Mouse (Mus musculus) urinary bladder, postnatal 10 days (tissue): ENCODE data around the gene Tspan15.

Source experiments
- DNase-seq: peaks from one replicate; pipeline ENCODE4 v3.0.0; 2022; ENCODE audit warnings: low spot score

The Tspan15 gene

DNA sequence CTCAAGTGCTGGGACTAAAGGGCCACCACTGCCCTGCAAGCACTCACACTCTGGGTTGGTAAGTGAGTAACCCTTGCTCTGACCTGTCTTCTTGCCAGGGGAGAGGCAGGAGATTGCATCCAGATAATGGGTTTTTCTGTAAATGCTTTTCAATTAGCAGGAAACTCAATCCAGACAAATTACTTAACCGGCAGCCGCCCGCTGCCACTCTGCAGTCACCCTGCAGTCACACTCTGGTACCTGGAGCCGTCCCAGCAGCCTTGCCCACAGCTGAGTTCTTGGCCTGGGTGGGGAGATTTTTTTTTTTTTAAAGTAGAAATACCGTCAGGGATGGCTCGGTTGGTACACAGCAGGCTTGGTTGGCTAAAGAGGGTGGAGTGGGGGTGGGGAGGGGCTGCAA, 2.9 kb downstream of the Tspan15 start:
- no peak for DNase-seq

- DNase-seq, result no peak
Observed at GRCm38 (mm10) chr10:62225839-62226238, 5.2 kb downstream of the Tspan15 start.

- DNase-seq, result no peak
Observed at GRCm38 (mm10) chr10:62224231-62224630, 6.8 kb downstream of the Tspan15 start.

DNA sequence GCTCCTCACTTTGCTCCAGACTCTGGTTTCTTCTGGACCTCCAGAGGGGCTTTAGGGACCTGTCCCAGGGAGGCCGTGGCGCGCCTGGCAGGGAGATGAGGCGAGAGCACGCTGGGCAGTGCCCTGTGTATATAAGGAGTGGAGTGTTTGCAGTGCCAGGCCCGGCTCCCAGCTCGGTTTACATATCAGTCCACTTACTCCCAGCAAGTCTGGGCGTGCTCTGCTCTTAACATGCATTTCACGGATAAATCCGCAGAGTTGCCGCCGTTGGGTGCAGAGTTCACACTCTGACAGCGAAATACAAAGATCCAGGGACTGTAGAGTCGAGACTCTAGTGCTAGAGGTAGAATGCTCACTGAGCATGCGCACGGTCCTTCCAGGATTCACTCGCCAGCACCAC, 8.3 kb downstream of the Tspan15 start:
- DNase-seq, result no peak

- no peak for DNase-seq
Observed at GRCm38 (mm10) chr10:62221647-62222046, 9.4 kb downstream of the Tspan15 start.

GRCm38 (mm10) chr10:62220732-62221514, 10.1 kb downstream of the Tspan15 start:
- DNase-seq, result no peak

GRCm38 (mm10) chr10:62218789-62219172, 12.3 kb downstream of the Tspan15 start:
- DNase-seq, result no peak

GRCm38 (mm10) chr10:62218044-62218788, 12.8 kb downstream of the Tspan15 start:
- DNase-seq, result no peak

- no peak for DNase-seq
Observed at GRCm38 (mm10) chr10:62217196-62217595, 13.9 kb downstream of the Tspan15 start.

DNA sequence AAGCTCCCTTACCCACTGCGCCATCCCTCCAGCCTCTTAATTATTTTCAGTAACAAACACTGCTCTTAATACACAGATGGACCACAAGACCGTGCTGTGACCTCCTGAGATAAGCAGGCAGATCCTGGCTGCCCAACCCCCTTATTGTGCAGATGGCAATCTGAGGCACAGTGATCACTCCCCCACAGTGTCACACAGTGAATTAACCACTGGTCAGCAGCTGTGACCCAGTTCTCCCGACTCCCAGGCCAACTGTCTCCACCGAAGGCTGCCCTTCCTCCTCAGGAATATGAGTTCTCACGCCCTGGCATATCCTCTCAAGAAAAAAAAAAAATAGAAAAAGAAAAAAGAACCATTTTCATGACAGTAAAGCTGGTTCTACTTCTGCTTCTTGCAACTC, 14.5 kb downstream of the Tspan15 start:
- DNase-seq, result no peak

DNA sequence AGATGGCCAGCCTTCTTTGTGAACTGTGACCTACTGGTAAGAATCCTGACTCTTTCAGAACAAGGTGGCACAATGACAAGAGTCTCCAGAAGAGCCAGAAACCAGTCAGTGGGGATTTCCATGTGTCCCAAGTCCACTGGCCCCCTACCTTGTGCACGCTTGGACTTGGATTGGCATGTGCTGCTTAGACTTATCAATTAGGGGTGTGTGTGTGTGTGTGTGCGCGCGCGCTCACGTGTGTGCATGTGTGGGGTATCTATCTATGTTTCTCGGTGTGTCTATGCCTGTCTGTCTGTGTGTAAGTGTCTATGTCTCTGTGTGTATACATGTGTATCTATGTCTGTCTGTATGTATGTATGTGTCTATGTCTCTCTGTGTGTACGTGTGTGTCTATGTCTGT, 15.4 kb downstream of the Tspan15 start:
- DNase-seq, result no peak

- DNase-seq, result no peak
Observed at GRCm38 (mm10) chr10:62215169-62215616, 15.9 kb downstream of the Tspan15 start.

DNA sequence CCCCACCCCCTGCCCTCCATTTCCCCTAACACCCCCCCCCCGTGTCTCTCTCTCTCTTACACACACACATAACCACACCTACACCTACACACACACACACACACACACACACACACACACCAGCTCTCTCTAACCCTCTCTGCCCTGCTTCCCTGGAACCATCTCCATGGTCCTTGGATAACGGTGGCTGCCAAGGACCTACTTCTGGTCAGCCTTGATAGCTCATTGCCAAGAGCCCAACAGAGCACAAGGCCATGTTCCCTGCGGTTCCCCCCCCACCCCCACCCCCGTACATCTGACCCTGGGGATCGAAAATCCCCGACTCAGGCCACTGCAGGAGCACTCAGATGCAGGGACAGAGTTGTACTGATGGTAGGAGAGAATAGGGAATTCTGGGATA, 19.7 kb downstream of the Tspan15 start:
- no peak for DNase-seq

- no peak for DNase-seq
Observed at GRCm38 (mm10) chr10:62208241-62208896, 22.7 kb downstream of the Tspan15 start.

DNA sequence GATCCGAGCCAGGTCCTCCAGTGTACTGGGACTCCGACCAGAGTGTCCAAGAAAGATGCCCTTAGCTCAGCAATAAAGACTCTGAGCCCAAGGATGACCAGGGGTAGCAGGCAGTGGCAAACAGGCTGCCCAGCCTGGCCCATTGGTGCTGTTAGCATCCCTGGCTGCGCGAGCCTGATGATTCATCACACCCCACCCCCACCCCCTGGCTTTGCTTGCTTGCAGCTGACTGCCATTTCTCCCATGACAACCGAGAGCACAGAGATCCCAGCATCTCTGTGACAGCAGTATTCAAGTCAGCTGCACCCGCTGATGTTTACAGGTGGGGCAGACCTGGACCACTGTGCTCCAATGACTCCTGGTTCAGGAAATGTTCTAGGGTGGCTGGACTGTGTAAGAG, 28.5 kb downstream of the Tspan15 start:
- no peak for DNase-seq

GRCm38 (mm10) chr10:62198891-62199290, 32.2 kb downstream of the Tspan15 start:
- no peak for DNase-seq

- no peak for DNase-seq
Observed at GRCm38 (mm10) chr10:62197403-62197802, 33.6 kb downstream of the Tspan15 start.

DNA sequence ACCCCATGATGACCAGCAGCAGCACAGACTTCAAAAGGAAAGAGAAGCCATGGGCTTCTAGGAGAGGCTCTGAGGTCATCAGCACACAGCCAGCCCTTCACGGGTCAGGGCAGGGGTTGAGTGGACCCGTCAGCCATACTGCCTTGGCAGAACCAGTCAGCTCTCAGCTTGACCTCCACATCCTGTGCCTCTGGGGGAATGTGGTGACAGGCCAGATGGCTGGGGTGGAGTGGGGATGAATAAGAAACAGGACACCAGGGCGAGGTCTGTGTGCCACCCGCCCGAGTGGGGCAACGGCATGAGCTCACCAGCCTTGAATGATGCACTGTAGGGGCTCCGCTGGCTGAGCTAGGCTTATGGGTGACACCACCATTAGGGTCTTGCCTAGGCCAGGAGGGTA, 35.7 kb downstream of the Tspan15 start:
- DNase-seq, result no peak

GRCm38 (mm10) chr10:62194946-62195345, 36.1 kb downstream of the Tspan15 start:
- DNase-seq, result no peak

DNA sequence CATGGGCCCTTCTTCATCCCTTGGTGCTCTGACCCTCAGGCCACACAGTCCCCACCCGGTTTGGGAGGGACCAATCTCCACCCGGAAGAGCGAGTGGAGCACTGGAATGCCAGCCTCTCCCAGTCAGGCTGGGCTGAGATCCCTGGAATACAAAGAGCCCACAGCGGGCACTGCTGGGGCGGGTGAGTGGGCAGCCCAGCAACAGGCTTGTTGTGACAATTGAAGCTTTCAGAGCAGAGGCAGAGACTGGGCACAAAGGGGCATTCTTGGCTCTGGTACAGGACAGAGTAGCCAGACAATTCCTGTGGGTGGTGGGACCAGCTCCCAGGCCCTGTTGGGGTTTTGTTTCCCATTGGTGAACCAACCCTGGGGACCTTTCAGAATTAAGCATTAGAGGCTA, 36.6 kb downstream of the Tspan15 start:
- no peak for DNase-seq

DNA sequence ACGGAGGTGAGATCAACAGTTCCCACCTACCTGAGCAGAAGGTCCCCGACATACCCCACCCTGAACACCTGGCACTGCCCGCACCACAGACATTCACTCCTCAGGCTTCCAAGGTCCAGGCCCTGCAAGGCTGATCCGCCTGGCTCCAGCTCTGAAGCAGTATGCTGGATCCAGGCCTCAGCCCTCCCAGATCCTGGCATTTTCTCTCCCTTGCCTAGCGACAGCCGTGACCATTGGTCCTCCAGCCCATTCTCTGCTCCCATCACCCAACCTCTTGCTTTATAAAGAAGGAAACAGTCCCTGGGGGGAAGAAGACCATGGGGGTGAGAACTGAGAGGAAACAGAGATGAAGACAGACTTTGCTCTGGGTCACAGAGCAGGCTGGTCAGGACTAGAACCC, 37.0 kb downstream of the Tspan15 start:
- no peak for DNase-seq

GRCm38 (mm10) chr10:62192701-62193157, 38.3 kb downstream of the Tspan15 start:
- DNase-seq, result no peak

DNA sequence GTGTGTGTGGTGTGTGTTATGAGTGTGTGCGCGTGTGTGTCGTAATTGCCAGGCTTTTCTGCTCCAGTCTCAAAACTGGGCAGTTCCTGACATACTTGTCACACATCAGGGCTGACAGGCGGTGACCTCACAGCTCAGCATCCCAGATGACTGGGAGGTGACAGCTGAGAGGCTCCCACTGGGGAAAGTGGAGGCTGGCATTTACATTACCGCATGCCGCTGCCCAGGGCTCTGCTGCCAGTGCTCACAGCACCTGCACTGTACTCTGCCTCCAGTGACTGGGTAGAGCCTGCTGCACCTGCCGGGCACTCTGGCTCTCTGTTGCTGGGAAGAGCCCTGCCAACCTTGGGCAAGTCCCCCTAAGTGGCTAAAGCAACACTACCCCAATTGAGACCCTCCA, 40.2 kb downstream of the Tspan15 start:
- no peak for DNase-seq
